Mouse (Mus musculus) liver, embryonic 15.5 days (tissue): ENCODE measurements around the gene Gm6217. TPM values are rescaled to one million over a fixed set of nuclear protein-coding genes. Genes with fewer than 3 reads are reported as not detected.
"Not testable (repeated sequence)": the region's sequence is repeated elsewhere in the genome, so short reads cannot be mapped to it uniquely, and the experiment has no call there.

Experiments
- ATAC-seq: fragments of 200-750 bp; cut with Nextera tagmentation; 2 replicates; pipeline ENCODE4 v1.8.0; 2017; ENCODE audit warnings: moderate number of reproducible peaks, mild to moderate bottlenecking, moderate library complexity; ENCODE audit not compliant: insufficient read depth
- H3K27ac ChIP-seq: fragments of 300-500 bp; sonication (generic); replicated peaks from 2 replicates; pipeline ENCODE4 v1.5.1; 2015; ENCODE audit warnings: mild to moderate bottlenecking, inconsistent platforms
- H3K27me3 ChIP-seq: fragments of 300-500 bp; sonication (generic); 2 replicates; pipeline ENCODE4 v1.6.1; 2015; ENCODE audit warnings: mild to moderate bottlenecking, inconsistent platforms
- H3K36me3 ChIP-seq: fragments of 300-500 bp; sonication (generic); replicated peaks from 2 replicates; pipeline ENCODE4 v1.6.1; 2015; ENCODE audit warnings: moderate library complexity, mild to moderate bottlenecking, inconsistent platforms
- H3K4me1 ChIP-seq: fragments of 300-500 bp; sonication (generic); replicated peaks from 2 replicates; pipeline ENCODE4 v1.6.1; 2015; ENCODE audit warnings: inconsistent platforms
- H3K4me2 ChIP-seq: fragments of 300-500 bp; sonication (generic); 2 replicates; pipeline ENCODE4 v1.6.1; 2015; ENCODE audit warnings: moderate library complexity, mild to moderate bottlenecking, inconsistent platforms
- H3K4me3 ChIP-seq: fragments of 300-500 bp; sonication (generic); replicated peaks from 2 replicates; pipeline ENCODE4 v1.5.1; 2015; ENCODE audit warnings: mild to moderate bottlenecking, inconsistent platforms
- H3K9ac ChIP-seq: fragments of 300-500 bp; sonication (generic); 2 replicates; pipeline ENCODE4 v1.6.1; 2015; ENCODE audit warnings: moderate library complexity, mild to moderate bottlenecking, inconsistent platforms
- H3K9me3 ChIP-seq: fragments of 300-500 bp; sonication (generic); replicated peaks from 2 replicates; pipeline ENCODE4 v1.6.1; 2016; ENCODE audit warnings: inconsistent platforms
- WGBS: fragments of 180-500 bp; shearing (Covaris S2); methylation state at CpG from one replicate; pipeline ENCODE4 v1.1.7; 2015; ENCODE audit warnings: mixed read lengths; ENCODE audit not compliant: insufficient replicate concordance; 5-methylcytosine and 5-hydroxymethylcytosine counted together
- polyA plus RNA-seq: library from polyadenylated mRNA; unstranded; fragments of >200 nt; fragmentation: Nextera tagmentation; extraction: Ambion mirVana; gene quantifications from 2 replicates; pipeline ENCODE4 v1.2.1, GENCODE M21; 2015

Gm6217 gene
- polyA plus RNA-seq, 1 experiment from 2014 or later, result not detected

DNA sequence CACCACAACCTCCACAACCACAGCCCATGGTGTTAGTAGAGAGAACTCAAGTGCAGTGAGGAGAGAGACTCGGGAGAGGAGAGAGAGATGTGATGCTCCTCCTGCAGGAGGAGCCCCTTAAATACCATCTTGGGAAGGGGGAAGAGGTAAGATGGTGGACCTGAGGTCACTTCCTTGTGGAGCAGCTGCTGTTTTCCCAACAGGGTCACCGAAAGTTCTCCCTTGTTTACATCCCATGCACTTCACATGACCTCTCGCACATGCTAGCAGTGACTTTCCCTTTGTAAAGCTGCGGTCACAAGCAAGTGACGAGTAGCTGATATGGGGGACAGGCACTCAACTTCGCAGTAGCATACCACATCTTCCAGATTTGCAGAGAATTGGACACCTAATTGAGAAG is 12.1 kb upstream of the Gm6217 start, which contains the start of gene A030003K21Rik:
A030003K21Rik (minus strand) TSS at position 94 of the 400 bp plus-strand sequence.
- H3K27me3 ChIP-seq, ATAC-seq, H3K36me3 ChIP-seq, H3K4me3 ChIP-seq, H3K9me3 ChIP-seq, H3K4me1 ChIP-seq, H3K9ac ChIP-seq, H3K27ac ChIP-seq, H3K4me2 ChIP-seq: not testable (repeated sequence)
- no CpG with 5 or more reads among the region's 6 CpGs for WGBS

DNA sequence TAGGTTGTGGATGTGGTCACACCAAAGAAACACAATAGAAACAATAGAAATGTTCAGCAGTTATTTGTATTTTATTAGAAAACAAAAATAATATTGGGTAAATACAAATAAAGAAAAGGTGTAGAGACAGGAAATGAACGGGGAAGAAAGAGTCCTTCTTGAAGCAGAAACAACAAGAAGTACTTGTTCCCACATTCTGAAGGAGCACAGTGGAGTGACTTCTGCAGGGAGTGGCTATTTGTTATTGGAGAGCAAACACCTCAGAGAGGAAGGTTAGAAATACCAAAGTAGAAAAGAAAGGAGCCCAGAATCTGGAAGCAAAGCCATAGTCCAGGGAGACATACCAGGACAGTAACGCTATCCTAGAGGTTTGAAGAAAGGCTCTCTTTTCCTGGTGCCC is 11.3 kb upstream of the Gm6217 start:
- H3K4me2 ChIP-seq, H3K9me3 ChIP-seq, H3K9ac ChIP-seq, H3K4me1 ChIP-seq, ATAC-seq, H3K4me3 ChIP-seq, H3K36me3 ChIP-seq, H3K27ac ChIP-seq, H3K27me3 ChIP-seq: not testable (repeated sequence)
- 60% methylated on average over 2 of the region's 2 CpGs for WGBS

GRCm38 (mm10) chr1:82938666-82939065 is 7.5 kb upstream of the Gm6217 start:
- WGBS, result 80% methylated on average over 5 of the region's 5 CpGs
- Histone ChIP-seq H3K9ac (no peak overlapping the region), H3K4me1 (no peaks in the 10 kb centered on the region), H3K4me3 (no peak overlapping the region), H3K4me2 (no peak overlapping the region), H3K9me3 (no peaks in the 10 kb centered on the region), H3K27me3 (no peaks in the 10 kb centered on the region), H3K36me3 (no peaks in the 10 kb centered on the region), H3K27ac (no peak overlapping the region)
- ATAC-seq, result no peak

- H3K27ac ChIP-seq, H3K4me1 ChIP-seq, H3K27me3 ChIP-seq, H3K9me3 ChIP-seq, H3K9ac ChIP-seq, ATAC-seq, H3K4me2 ChIP-seq, H3K36me3 ChIP-seq, H3K4me3 ChIP-seq: not testable (repeated sequence)
- 57% methylated on average over 3 of the region's 3 CpGs for WGBS
Measured at GRCm38 (mm10) chr1:82930558-82930957, 641 bp downstream of the Gm6217 start.

DNA sequence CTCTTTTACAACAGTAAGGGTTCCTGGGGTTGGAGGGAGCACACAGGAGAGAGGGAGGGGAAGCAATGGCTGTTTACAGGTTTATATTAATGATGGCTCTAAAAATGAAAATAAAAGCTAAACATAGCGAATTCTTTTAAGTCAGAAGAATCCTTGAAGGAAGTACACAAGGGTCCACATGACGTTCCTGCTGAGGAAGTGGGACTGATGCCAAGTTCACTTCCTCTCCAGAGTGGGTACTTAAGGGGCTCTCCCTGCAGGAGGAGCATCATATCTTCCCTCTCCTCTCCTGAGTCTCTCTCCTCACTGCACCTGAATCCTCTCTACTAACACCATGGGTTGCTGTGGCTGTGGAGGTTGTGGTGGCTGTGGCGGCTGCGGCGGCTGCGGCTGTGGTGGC is 6.5 kb downstream of the Gm6217 start, which contains the start of gene A030014E15Rik:
A030014E15Rik (plus strand) TSS at position 268 of the 400 bp plus-strand sequence.
- 74% methylated on average over 6 of the region's 6 CpGs for WGBS
- no peak for ATAC-seq
- Histone ChIP-seq H3K27ac (no peak within 1 kb of the TSS), H3K9ac (no peak within 1 kb of the TSS), H3K9me3 (no peaks in the 10 kb centered on the region), H3K27me3 (no peaks in the 10 kb centered on the region), H3K4me2 (no peak within 1 kb of the TSS), H3K4me3 (no peak within 1 kb of the TSS), H3K4me1 (no peaks in the 10 kb centered on the region), H3K36me3 (no peaks in the 10 kb centered on the region)

GRCm38 (mm10) chr1:82913434-82913833 is 17.8 kb downstream of the Gm6217 start:
- H3K9me3 ChIP-seq, H3K4me3 ChIP-seq, H3K36me3 ChIP-seq, ATAC-seq, H3K27ac ChIP-seq, H3K4me1 ChIP-seq, H3K27me3 ChIP-seq, H3K9ac ChIP-seq, H3K4me2 ChIP-seq: not testable (repeated sequence)
- WGBS, result 62% methylated on average over 5 of the region's 5 CpGs

GRCm38 (mm10) chr1:82913025-82913424 is 18.2 kb downstream of the Gm6217 start, which contains the start of gene A030005L19Rik:
Gene A030005L19Rik (plus strand): TSS chr1:82913325.
- H3K9me3 ChIP-seq, result no peaks in the 10 kb centered on the region
- H3K4me1 ChIP-seq, result peaks cover 5% of the 10 kb centered on the region
- ATAC-seq, result no peak
- WGBS, result 72% methylated on average over 3 of the region's 3 CpGs
- H3K27ac ChIP-seq, result no peak within 1 kb of the TSS
- 0 out of 2 replicates have a peak, but pooled peaks cover 9% of the 10 kb centered on the region for H3K36me3 ChIP-seq
- H3K4me3 ChIP-seq, result no peak within 1 kb of the TSS
- H3K9ac ChIP-seq, result no peak within 1 kb of the TSS
- H3K4me2 ChIP-seq, result no peak within 1 kb of the TSS
- H3K27me3 ChIP-seq, result no peaks in the 10 kb centered on the region

DNA sequence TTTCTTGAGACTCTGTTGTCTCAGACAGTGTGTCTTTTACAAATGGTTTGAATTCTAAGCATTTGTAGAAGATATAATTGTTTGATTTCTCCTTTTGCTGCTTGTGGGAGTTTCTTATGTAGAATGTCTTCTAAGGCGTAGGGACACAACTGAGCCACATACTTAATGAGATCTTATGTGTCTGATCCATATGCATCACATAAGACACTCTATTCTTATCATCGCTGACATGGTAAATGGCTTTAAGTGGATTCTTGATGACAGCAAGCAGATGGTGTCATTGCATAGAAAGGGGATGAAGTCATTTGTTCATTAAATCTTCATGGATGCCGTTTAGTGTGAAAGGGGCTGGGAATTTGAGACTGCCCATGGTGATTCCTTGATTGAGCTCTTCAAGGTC is 25.3 kb downstream of the Gm6217 start:
- Histone ChIP-seq H3K4me3 (no peak overlapping the region), H3K9me3 (no peaks in the 10 kb centered on the region), H3K4me1 (no peaks in the 10 kb centered on the region), H3K36me3 (peaks cover 46% of the 10 kb centered on the region), H3K4me2 (no peak overlapping the region), H3K27me3 (no peaks in the 10 kb centered on the region), H3K27ac (no peak overlapping the region), H3K9ac (no peak overlapping the region)
- WGBS, result 92% methylated on average over 3 of the region's 3 CpGs
- ATAC-seq, result no peak

DNA sequence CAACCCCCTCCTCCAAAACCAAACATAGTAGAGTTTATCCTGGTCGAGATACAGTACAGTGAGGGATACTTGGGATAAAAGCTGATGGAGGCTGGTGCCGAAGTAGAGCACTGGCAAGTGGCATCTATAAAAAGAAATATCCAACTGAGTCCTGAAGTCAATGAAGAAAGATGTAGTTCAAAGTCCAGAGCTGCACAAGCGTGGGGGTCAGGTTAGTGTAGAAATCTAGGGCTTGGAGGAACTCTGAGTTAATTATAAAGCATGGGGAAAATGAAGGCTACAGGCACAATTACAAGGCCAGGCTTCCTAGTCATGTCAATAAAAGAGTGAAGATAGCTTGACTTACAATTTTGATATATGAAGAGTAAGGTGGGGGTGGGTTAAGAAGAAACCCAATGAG is 30.0 kb downstream of the Gm6217 start:
- H3K4me3 ChIP-seq, result no peak overlapping the region
- H3K9ac ChIP-seq, result no peak overlapping the region
- H3K27me3 ChIP-seq, result no peaks in the 10 kb centered on the region
- no peak overlapping the region for H3K27ac ChIP-seq
- no peak overlapping the region for H3K4me2 ChIP-seq
- H3K4me1 ChIP-seq, result no peaks in the 10 kb centered on the region
- H3K36me3 ChIP-seq, result peaks cover 75% of the 10 kb centered on the region
- no peak for ATAC-seq
- H3K9me3 ChIP-seq, result no peaks in the 10 kb centered on the region
- 86% methylated on average over 3 of the region's 3 CpGs for WGBS

GRCm38 (mm10) chr1:82900567-82900966 is 30.6 kb downstream of the Gm6217 start:
- no peak overlapping the region for H3K9ac ChIP-seq
- no peak for ATAC-seq
- H3K9me3 ChIP-seq, result no peaks in the 10 kb centered on the region
- 91% methylated on average over 1 of the region's 1 CpGs for WGBS
- H3K4me2 ChIP-seq, result no peak overlapping the region
- H3K4me3 ChIP-seq, result no peak overlapping the region
- no peak overlapping the region for H3K27ac ChIP-seq
- no peaks in the 10 kb centered on the region for H3K27me3 ChIP-seq
- no peaks in the 10 kb centered on the region for H3K4me1 ChIP-seq
- peaks cover 76% of the 10 kb centered on the region for H3K36me3 ChIP-seq

GRCm38 (mm10) chr1:82893269-82893668 is 37.9 kb downstream of the Gm6217 start:
- Histone ChIP-seq H3K4me1 (no peaks in the 10 kb centered on the region), H3K27me3 (no peaks in the 10 kb centered on the region), H3K9me3 (no peaks in the 10 kb centered on the region), H3K27ac (no peak overlapping the region), H3K4me2 (no peak overlapping the region), H3K4me3 (no peak overlapping the region), H3K36me3 (peaks cover 88% of the 10 kb centered on the region), H3K9ac (no peak overlapping the region)
- 94% methylated on average over 7 of the region's 7 CpGs for WGBS
- no peak for ATAC-seq
